In genomic region chr11:79590664-79591590, GRCm38 (mm10) we compare ENCODE assay signal across 8 mouse cellular contexts. TPM values are rescaled to one million over a fixed set of nuclear protein-coding genes. Genes with fewer than 3 reads are reported as not detected.
DNase-seq lines count a peak whose midpoint lies in the region; ATAC-seq and TF ChIP-seq lines count a peak whose summit lies in the region.

Gene Rab11fip4 (plus strand): TSS chr11:79591212.

- peak within 1 kb of the TSS; percentile 98 for H3K4me2 ChIP-seq in heart, embryonic 15.5 days
- H3K4me2 ChIP-seq in embryonic facial prominence, embryonic 13.5 days = peak within 1 kb of the TSS; percentile 92
- H3K4me2 ChIP-seq in intestine, embryonic 16.5 days (ENCODE audit: low read depth, low read length) = peak within 1 kb of the TSS; percentile 97
- H3K4me2 ChIP-seq in liver, embryonic 14.5 days (ENCODE audit: low read depth) = peak within 1 kb of the TSS; percentile 57

- H3K27ac ChIP-seq in heart, embryonic 15.5 days = no peak within 1 kb of the TSS
- H3K27ac ChIP-seq in embryonic facial prominence, embryonic 13.5 days = no peak within 1 kb of the TSS
- no peak within 1 kb of the TSS for H3K27ac ChIP-seq in intestine, embryonic 16.5 days (ENCODE audit: low read length)
- H3K27ac ChIP-seq in liver, embryonic 14.5 days = no peak within 1 kb of the TSS

- H3K9me3 ChIP-seq in heart, embryonic 15.5 days (replicated peaks) = no peaks in the 10 kb centered on the region
- H3K9me3 ChIP-seq in embryonic facial prominence, embryonic 13.5 days = no peaks in the 10 kb centered on the region
- H3K9me3 ChIP-seq in intestine, embryonic 16.5 days (ENCODE audit: control insufficient read depth, low read length) = no peaks in the 10 kb centered on the region
- no peaks in the 10 kb centered on the region for H3K9me3 ChIP-seq in liver, embryonic 14.5 days (ENCODE audit: control insufficient read depth, low read length)

- H3K27me3 ChIP-seq in heart, embryonic 15.5 days = peaks cover 73% of the 10 kb centered on the region
- peaks cover 57% of the 10 kb centered on the region for H3K27me3 ChIP-seq in embryonic facial prominence, embryonic 13.5 days
- peaks cover 48% of the 10 kb centered on the region for H3K27me3 ChIP-seq in intestine, embryonic 16.5 days (replicated peaks; ENCODE audit: control insufficient read depth, insufficient read depth, low read length)
- H3K27me3 ChIP-seq in liver, embryonic 14.5 days (ENCODE audit: control insufficient read depth, insufficient read depth, low read length) = peaks cover 46% of the 10 kb centered on the region

- peak within 1 kb of the TSS; percentile 61 for H3K4me3 ChIP-seq in heart, embryonic 15.5 days
- H3K4me3 ChIP-seq in embryonic facial prominence, embryonic 13.5 days = peak within 1 kb of the TSS; percentile 62
- H3K4me3 ChIP-seq in intestine, embryonic 16.5 days (ENCODE audit: low read length) = peak within 1 kb of the TSS; percentile 63
- H3K4me3 ChIP-seq in liver, embryonic 14.5 days (ENCODE audit: insufficient read depth in 1 of 2, low read depth in 2 of 2, low read length in 2 of 2) = peak within 1 kb of the TSS; percentile 19 to 46; a peak in 3 of 4 replicates

- no peak for TF ChIP-seq CTCF in liver, embryonic 14.5 days (IDR thresholded peaks at IDR 0.05; ENCODE audit: low read depth)

- no peak for DNase-seq in heart, postnatal 10 days
- DNase-seq in adrenal gland, postnatal 14 days = peak; percentile 36
- DNase-seq in liver, embryonic 14.5 days (ENCODE audit: low read depth in 3 of 3, low spot score in 3 of 3) = no peak
- peak; percentile 51 to 58 for DNase-seq in right cerebral cortex, postnatal 36 days (ENCODE audit: low spot score in 2 of 2)
- DNase-seq in gastrocnemius, postnatal 4 days (ENCODE audit: low spot score in 2 of 2) = no peak

- no peak for TF ChIP-seq EP300 in liver, embryonic 14.5 days (IDR thresholded peaks at IDR 0.05; ENCODE audit: low read depth)

- H3K9ac ChIP-seq in heart, embryonic 15.5 days = peak within 1 kb of the TSS; percentile 50; the same call in 1 of the 2 replicates
- H3K9ac ChIP-seq in embryonic facial prominence, embryonic 13.5 days = peak within 1 kb of the TSS; percentile 72
- H3K9ac ChIP-seq in intestine, embryonic 16.5 days (ENCODE audit: low read depth, low read length) = peak within 1 kb of the TSS; percentile 55
- H3K9ac ChIP-seq in liver, embryonic 14.5 days (replicated peaks) = no peak within 1 kb of the TSS

- H3K4me1 ChIP-seq in heart, embryonic 15.5 days (replicated peaks) = peaks cover 12% of the 10 kb centered on the region
- peaks cover 14% of the 10 kb centered on the region for H3K4me1 ChIP-seq in embryonic facial prominence, embryonic 13.5 days
- peaks cover 5% of the 10 kb centered on the region for H3K4me1 ChIP-seq in intestine, embryonic 16.5 days (ENCODE audit: control insufficient read depth, insufficient read depth, low read length)
- H3K4me1 ChIP-seq in liver, embryonic 14.5 days (replicated peaks; ENCODE audit: control insufficient read depth in 2 of 2, insufficient read depth in 2 of 2, low read length in 1 of 2) = no peaks in the 10 kb centered on the region

- no peaks in the 10 kb centered on the region for H3K36me3 ChIP-seq in heart, embryonic 15.5 days
- H3K36me3 ChIP-seq in embryonic facial prominence, embryonic 13.5 days = no peaks in the 10 kb centered on the region
- H3K36me3 ChIP-seq in intestine, embryonic 16.5 days (ENCODE audit: control insufficient read depth, insufficient read depth, low read length) = no peaks in the 10 kb centered on the region
- H3K36me3 ChIP-seq in liver, embryonic 14.5 days (replicated peaks; ENCODE audit: control insufficient read depth, insufficient read depth, low read depth) = no peaks in the 10 kb centered on the region

- 0 out of 2 replicates have a peak, but pooled peaks have one; percentile 37 for ATAC-seq in heart, embryonic 15.5 days (replicated peaks; ENCODE audit: insufficient number of reproducible peaks, insufficient read depth, low FRiP score, low read depth)
- ATAC-seq in embryonic facial prominence, embryonic 13.5 days (ENCODE audit: insufficient number of reproducible peaks, insufficient read depth, low FRiP score, low TSS enrichment, low read depth) = 0 out of 2 replicates have a peak, but pooled peaks have one; percentile 28
- ATAC-seq in intestine, embryonic 16.5 days = peak; percentile 44; the same call in 1 of the 2 replicates
- ATAC-seq in liver, embryonic 14.5 days (ENCODE audit: insufficient read depth) = no peak

- intact Hi-C loops in heart, postnatal 10 days (cut with DNase I) = no loop called here

- WGBS in heart, embryonic 15.5 days = under 1% methylated on average over 81 of the region's 98 CpGs
- WGBS in embryonic facial prominence, embryonic 13.5 days = 1% methylated on average over 85 of the region's 98 CpGs
- 2% methylated on average over 83 of the region's 98 CpGs for WGBS in intestine, embryonic 16.5 days
- WGBS in liver, embryonic 14.5 days (ENCODE audit: insufficient replicate concordance) = 1% methylated on average over 98 of the region's 98 CpGs

RNA-seq across cellular contexts. Expression of gene Rab11fip4, which starts in this region (rescaled TPM):
- 0.26 and 3.1 TPM in 2 replicates for polyA plus RNA-seq in heart, embryonic 15.5 days (2015; fragmentation: Nextera tagmentation; extraction: Ambion mirVana)
- under 1 TPM; 0.07 to 0.38 TPM for total RNA-seq in heart, postnatal 10 days (2021)
- total RNA-seq in adrenal gland, postnatal 14 days (2021) = 3.3 and 3.8 TPM in 2 replicates
- polyA plus RNA-seq in embryonic facial prominence, embryonic 13.5 days (2015; fragmentation: Nextera tagmentation; extraction: Ambion mirVana) = 7.6 and 7.7 TPM in 2 replicates
- polyA plus RNA-seq in intestine, embryonic 16.5 days (2015; fragmentation: Nextera tagmentation; extraction: Ambion mirVana) = 1.3 and 2.0 TPM in 2 replicates
- polyA plus RNA-seq in liver, embryonic 14.5 days (2012; rRNA removed) = 0.63 and 0.82 TPM in 2 replicates
- 0.46 and 0.64 TPM in 2 replicates for polyA plus RNA-seq in liver, embryonic 14.5 days (2014; fragmentation: Nextera tagmentation; extraction: Ambion mirVana)
- under 1 TPM; 0.83 to 0.86 TPM for total RNA-seq in gastrocnemius, postnatal 4 days (2021)

Comparison
In these comparisons a context has a peak if more than half of its experiments do, and no peak if none do; other contexts are left out.
1. DNase-seq: peak in adrenal gland, postnatal 14 days (single experiment) and right cerebral cortex, postnatal 36 days (2 of 2); none in heart, postnatal 10 days (0 of 2), liver, embryonic 14.5 days (0 of 3) and gastrocnemius, postnatal 4 days (0 of 2).
2. Peak in every context shown above with its lines, with median percentiles within 50 percentile points of each other: H3K4me2 ChIP-seq and H3K4me3 ChIP-seq.